Mouse (Mus musculus) stomach, embryonic 15.5 days (tissue): ENCODE measurements around the gene Cpa5. TPM values are rescaled to one million over a fixed set of nuclear protein-coding genes. Genes with fewer than 3 reads are reported as not detected.

ENCODE experiments used
- ATAC-seq: fragments of 200-750 bp; cut with Nextera tagmentation; 2 replicates; pipeline ENCODE4 v1.8.0; 2017; ENCODE audit warnings: low read depth, moderate number of reproducible peaks, moderate TSS enrichment; ENCODE audit not compliant: insufficient read depth, low FRiP score
- H3K27ac ChIP-seq: fragments of 300-500 bp; sonication (generic); 2 replicates; pipeline ENCODE4 v1.5.1; 2015; ENCODE audit warnings: mild to moderate bottlenecking, inconsistent platforms
- H3K27me3 ChIP-seq: fragments of 300-500 bp; sonication (generic); replicated peaks from 2 replicates; pipeline ENCODE4 v1.6.1; 2015; ENCODE audit warnings: inconsistent platforms
- H3K36me3 ChIP-seq: fragments of 300-500 bp; sonication (generic); 2 replicates; pipeline ENCODE4 v1.6.1; 2015; ENCODE audit warnings: inconsistent platforms
- H3K4me1 ChIP-seq: fragments of 300-500 bp; sonication (generic); 2 replicates; pipeline ENCODE4 v1.6.1; 2015; ENCODE audit warnings: inconsistent platforms
- H3K4me2 ChIP-seq: fragments of 300-500 bp; sonication (generic); 2 replicates; pipeline ENCODE4 v1.6.1; 2015; ENCODE audit warnings: mild to moderate bottlenecking, inconsistent platforms
- H3K4me3 ChIP-seq: fragments of 300-500 bp; sonication (generic); replicated peaks from 2 replicates; pipeline ENCODE4 v1.5.1; 2015; ENCODE audit warnings: inconsistent platforms
- H3K9ac ChIP-seq: fragments of 300-500 bp; sonication (generic); 2 replicates; pipeline ENCODE4 v1.6.1; 2015; ENCODE audit warnings: inconsistent platforms
- H3K9me3 ChIP-seq: fragments of 300-500 bp; sonication (generic); 2 replicates; pipeline ENCODE4 v1.6.1; 2016; ENCODE audit warnings: inconsistent platforms
- WGBS: fragments of 180-500 bp; shearing (Covaris S2); methylation state at CpG from one replicate; pipeline ENCODE4 v1.1.7; 2015; 5-methylcytosine and 5-hydroxymethylcytosine counted together
- polyA plus RNA-seq: library from polyadenylated mRNA; unstranded; fragments of >200 nt; fragmentation: Nextera tagmentation; extraction: Ambion mirVana; gene quantifications from 2 replicates; pipeline ENCODE4 v1.2.1, GENCODE M21; 2015

Cpa5 gene
- polyA plus RNA-seq, 1 experiment from 2014 or later = 0.14 TPM

GRCm38 (mm10) chr6:30579961-30580840 lies 30.6 kb upstream of the Cpa5 start:
- Histone ChIP-seq H3K36me3 (no peaks in the 10 kb centered on the region), H3K9ac (no peak overlapping the region), H3K9me3 (no peaks in the 10 kb centered on the region), H3K4me3 (no peak overlapping the region), H3K27ac (no peak overlapping the region), H3K27me3 (no peaks in the 10 kb centered on the region), H3K4me2 (no peak overlapping the region), H3K4me1 (peaks cover 8% of the 10 kb centered on the region; the same call in 1 of the 2 replicates)
- WGBS = 62% methylated on average over 17 of the region's 17 CpGs
- ATAC-seq = no peak

GRCm38 (mm10) chr6:30580841-30581176 lies 30.0 kb upstream of the Cpa5 start:
- Histone ChIP-seq H3K4me2 (no peak overlapping the region), H3K27ac (no peak overlapping the region), H3K9me3 (no peaks in the 10 kb centered on the region), H3K27me3 (no peaks in the 10 kb centered on the region), H3K4me1 (peaks cover 8% of the 10 kb centered on the region; the same call in 1 of the 2 replicates), H3K4me3 (no peak overlapping the region), H3K36me3 (no peaks in the 10 kb centered on the region), H3K9ac (no peak overlapping the region)
- 66% methylated on average over 8 of the region's 8 CpGs for WGBS
- ATAC-seq = no peak

- no peak for ATAC-seq
These were observed 23.8 kb upstream of the Cpa5 start for GRCm38 (mm10) chr6:30586886-30587442.

GRCm38 (mm10) chr6:30589819-30590218 lies 21.0 kb upstream of the Cpa5 start:
- Histone ChIP-seq H3K27me3 (no peaks in the 10 kb centered on the region), H3K9ac (no peak overlapping the region), H3K9me3 (no peaks in the 10 kb centered on the region), H3K4me2 (no peak overlapping the region), H3K4me1 (no peaks in the 10 kb centered on the region), H3K27ac (no peak overlapping the region; the same call in 1 of the 2 replicates), H3K4me3 (no peak overlapping the region), H3K36me3 (no peaks in the 10 kb centered on the region)
- ATAC-seq = no peak
- 23% methylated on average over 2 of the region's 2 CpGs for WGBS

More at GRCm38 (mm10) chr6:30586886-30587442, 23.8 kb upstream of the Cpa5 start:
- Histone ChIP-seq H3K27me3 (no peaks in the 10 kb centered on the region), H3K9me3 (no peaks in the 10 kb centered on the region), H3K9ac (no peak overlapping the region), H3K4me2 (no peak overlapping the region), H3K4me3 (no peak overlapping the region), H3K27ac (no peak overlapping the region), H3K4me1 (no peaks in the 10 kb centered on the region), H3K36me3 (no peaks in the 10 kb centered on the region)
- 75% methylated on average over 7 of the region's 7 CpGs for WGBS

- WGBS = 43% methylated on average over 5 of the region's 5 CpGs
- no peak for ATAC-seq
- no peak overlapping the region for H3K4me2 ChIP-seq
- no peak overlapping the region for H3K4me3 ChIP-seq
- H3K9me3 ChIP-seq = no peaks in the 10 kb centered on the region
- H3K36me3 ChIP-seq = no peaks in the 10 kb centered on the region
- H3K27ac ChIP-seq = no peak overlapping the region
- 0 out of 2 replicates have a peak, but pooled peaks cover 6% of the 10 kb centered on the region for H3K4me1 ChIP-seq
- no peak overlapping the region for H3K9ac ChIP-seq
- H3K27me3 ChIP-seq = no peaks in the 10 kb centered on the region
These were observed 18.9 kb upstream of the Cpa5 start for GRCm38 (mm10) chr6:30591851-30592404.

DNA sequence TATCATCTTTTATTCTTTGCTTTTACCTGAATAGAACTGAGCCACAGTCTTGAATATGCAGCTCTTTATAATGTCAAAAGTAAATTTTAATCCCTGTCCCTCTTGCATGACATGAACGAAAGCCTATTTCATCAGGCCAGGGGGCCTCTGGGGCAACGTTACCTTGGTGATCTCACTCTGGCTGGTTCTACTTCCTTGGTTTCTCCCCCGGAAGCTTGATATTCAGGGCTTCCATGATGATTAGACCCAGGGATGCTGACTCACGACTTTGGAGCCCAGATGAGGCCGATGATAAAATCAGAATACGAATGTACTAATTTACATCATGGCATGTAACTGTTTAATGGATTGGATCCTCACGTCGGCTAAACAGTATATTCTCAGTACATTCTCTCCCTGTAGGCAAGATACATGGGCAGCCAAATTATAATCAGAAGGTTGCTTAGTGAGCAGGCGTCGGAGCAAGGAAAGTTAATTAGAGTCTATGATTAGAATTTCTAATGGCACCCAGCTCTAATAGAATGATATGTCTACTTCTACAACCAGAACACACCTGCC lies 18.3 kb upstream of the Cpa5 start:
- Histone ChIP-seq H3K4me3 (no peak overlapping the region), H3K9ac (no peak overlapping the region), H3K36me3 (no peaks in the 10 kb centered on the region), H3K27me3 (no peaks in the 10 kb centered on the region), H3K9me3 (no peaks in the 10 kb centered on the region), H3K4me2 (no peak overlapping the region), H3K27ac (no peak overlapping the region), H3K4me1 (0 out of 2 replicates have a peak, but pooled peaks cover 6% of the 10 kb centered on the region)
- no peak for ATAC-seq
- WGBS = 71% methylated on average over 10 of the region's 10 CpGs

- 0 out of 2 replicates have a peak, but pooled peaks cover 6% of the 10 kb centered on the region for H3K4me1 ChIP-seq
- H3K4me3 ChIP-seq = no peak overlapping the region
- no peak overlapping the region for H3K9ac ChIP-seq
- no peaks in the 10 kb centered on the region for H3K27me3 ChIP-seq
- no peak overlapping the region for H3K4me2 ChIP-seq
- H3K36me3 ChIP-seq = no peaks in the 10 kb centered on the region
- 56% methylated on average over 7 of the region's 7 CpGs for WGBS
- H3K27ac ChIP-seq = no peak overlapping the region
- H3K9me3 ChIP-seq = no peaks in the 10 kb centered on the region
- no peak for ATAC-seq
These were observed 16.4 kb upstream of the Cpa5 start for GRCm38 (mm10) chr6:30594364-30594763.

GRCm38 (mm10) chr6:30596230-30596898 lies 14.4 kb upstream of the Cpa5 start:
- Histone ChIP-seq H3K27me3 (no peaks in the 10 kb centered on the region), H3K27ac (no peak overlapping the region), H3K9ac (no peak overlapping the region), H3K4me1 (0 out of 2 replicates have a peak, but pooled peaks cover 6% of the 10 kb centered on the region), H3K4me2 (no peak overlapping the region), H3K9me3 (no peaks in the 10 kb centered on the region), H3K36me3 (no peaks in the 10 kb centered on the region), H3K4me3 (no peak overlapping the region)
- 67% methylated on average over 8 of the region's 8 CpGs for WGBS
- ATAC-seq = no peak

GRCm38 (mm10) chr6:30600033-30600432 lies 10.8 kb upstream of the Cpa5 start:
- no peak overlapping the region for H3K4me2 ChIP-seq
- no peaks in the 10 kb centered on the region for H3K9me3 ChIP-seq
- 0 out of 2 replicates have a peak, but pooled peaks cover 6% of the 10 kb centered on the region for H3K4me1 ChIP-seq
- no peaks in the 10 kb centered on the region for H3K36me3 ChIP-seq
- no peak overlapping the region for H3K9ac ChIP-seq
- 63% methylated on average over 3 of the region's 3 CpGs for WGBS
- H3K27me3 ChIP-seq = no peaks in the 10 kb centered on the region
- ATAC-seq = no peak
- no peak overlapping the region for H3K27ac ChIP-seq
- H3K4me3 ChIP-seq = no peak overlapping the region

DNA sequence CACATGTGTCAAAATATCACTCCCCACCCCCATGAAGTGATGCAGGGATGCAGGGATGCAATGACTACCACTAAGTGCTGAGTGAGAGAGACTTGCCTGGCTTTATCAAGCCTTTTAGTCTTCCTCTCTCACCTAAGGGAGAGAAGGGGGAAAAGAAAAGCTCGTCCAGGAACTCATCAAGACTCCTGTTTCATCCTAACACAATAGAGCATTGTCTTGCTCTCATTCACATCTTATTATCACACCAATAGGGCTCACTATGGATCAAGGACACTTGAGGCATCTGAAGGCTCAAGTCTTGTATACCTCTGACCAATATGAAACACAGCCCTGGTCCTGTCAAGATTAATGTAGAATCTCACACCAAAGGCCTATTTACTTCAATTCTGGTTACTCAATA lies 9.8 kb upstream of the Cpa5 start:
- H3K9me3 ChIP-seq = no peaks in the 10 kb centered on the region
- H3K27ac ChIP-seq = no peak overlapping the region
- no peak for ATAC-seq
- H3K36me3 ChIP-seq = no peaks in the 10 kb centered on the region
- H3K9ac ChIP-seq = no peak overlapping the region
- H3K4me1 ChIP-seq = 0 out of 2 replicates have a peak, but pooled peaks cover 6% of the 10 kb centered on the region
- WGBS = 88% methylated on average over 1 of the region's 1 CpGs
- H3K4me2 ChIP-seq = no peak overlapping the region
- H3K4me3 ChIP-seq = no peak overlapping the region
- no peaks in the 10 kb centered on the region for H3K27me3 ChIP-seq

GRCm38 (mm10) chr6:30604342-30604867 lies 6.4 kb upstream of the Cpa5 start:
- no peaks in the 10 kb centered on the region for H3K36me3 ChIP-seq
- 59% methylated on average over 7 of the region's 7 CpGs for WGBS
- H3K9ac ChIP-seq = no peak overlapping the region
- ATAC-seq = no peak
- H3K4me1 ChIP-seq = no peaks in the 10 kb centered on the region
- H3K9me3 ChIP-seq = no peaks in the 10 kb centered on the region
- no peak overlapping the region for H3K4me2 ChIP-seq
- no peak overlapping the region for H3K4me3 ChIP-seq
- no peak overlapping the region for H3K27ac ChIP-seq
- H3K27me3 ChIP-seq = no peaks in the 10 kb centered on the region
